Mouse (Mus musculus): ENCODE measurements around the gene Patj. TPM values are rescaled to one million over a fixed set of nuclear protein-coding genes. Genes with fewer than 3 reads are reported as not detected.

Gene Patj
- polyA plus RNA-seq, 1 experiment from 2014 or later = 33.2 TPM

- H3K4me3 ChIP-seq (ENCODE audit: low read length) = no peak overlapping the region
- H3K4me2 ChIP-seq (replicated peaks; ENCODE audit: low read depth, low read length) = no peak overlapping the region
- H3K36me3 ChIP-seq (ENCODE audit: control insufficient read depth, insufficient read depth, low read length) = no peaks in the 10 kb centered on the region
- ATAC-seq (ENCODE audit: low FRiP score, low TSS enrichment) = no peak
- H3K9ac ChIP-seq (ENCODE audit: low read depth, low read length) = no peak overlapping the region
- WGBS = 78% methylated on average over 2 of the region's 2 CpGs
- peaks cover 5% of the 10 kb centered on the region; the same call in 1 of the 2 replicates for H3K9me3 ChIP-seq (ENCODE audit: control insufficient read depth, low read length)
- no peaks in the 10 kb centered on the region for H3K27me3 ChIP-seq (ENCODE audit: control insufficient read depth, insufficient read depth, low read length)
- no peaks in the 10 kb centered on the region for H3K4me1 ChIP-seq (ENCODE audit: control insufficient read depth, insufficient read depth, low read length)
- H3K27ac ChIP-seq (ENCODE audit: low read depth, low read length) = no peak overlapping the region
These were observed 263.4 kb downstream of the Patj start for GRCm38 (mm10) chr4:98659032-98659431.

- no peak for ATAC-seq (ENCODE audit: low FRiP score, low TSS enrichment)
- 84% methylated on average over 2 of the region's 2 CpGs for WGBS
These were observed 264.9 kb downstream of the Patj start for GRCm38 (mm10) chr4:98660534-98660933.

GRCm38 (mm10) chr4:98665884-98666283 lies 270.3 kb downstream of the Patj start:
- no peak overlapping the region for H3K27ac ChIP-seq (ENCODE audit: low read depth, low read length)
- peaks cover 5% of the 10 kb centered on the region; the same call in 1 of the 2 replicates for H3K9me3 ChIP-seq (ENCODE audit: control insufficient read depth, low read length)
- H3K4me2 ChIP-seq (replicated peaks; ENCODE audit: low read depth, low read length) = no peak overlapping the region
- no peak overlapping the region for H3K9ac ChIP-seq (ENCODE audit: low read depth, low read length)
- WGBS = 94% methylated on average over 7 of the region's 7 CpGs
- H3K27me3 ChIP-seq (ENCODE audit: control insufficient read depth, insufficient read depth, low read length) = no peaks in the 10 kb centered on the region
- no peaks in the 10 kb centered on the region for H3K4me1 ChIP-seq (ENCODE audit: control insufficient read depth, insufficient read depth, low read length)
- ATAC-seq (ENCODE audit: low FRiP score, low TSS enrichment) = no peak
- no peaks in the 10 kb centered on the region for H3K36me3 ChIP-seq (ENCODE audit: control insufficient read depth, insufficient read depth, low read length)
- no peak overlapping the region for H3K4me3 ChIP-seq (ENCODE audit: low read length)

More at GRCm38 (mm10) chr4:98660534-98660933, 264.9 kb downstream of the Patj start:
- Histone ChIP-seq H3K27me3 (ENCODE audit: control insufficient read depth, insufficient read depth, low read length) (no peaks in the 10 kb centered on the region), H3K4me2 (replicated peaks; ENCODE audit: low read depth, low read length) (no peak overlapping the region), H3K36me3 (ENCODE audit: control insufficient read depth, insufficient read depth, low read length) (no peaks in the 10 kb centered on the region), H3K9ac (ENCODE audit: low read depth, low read length) (no peak overlapping the region), H3K4me1 (ENCODE audit: control insufficient read depth, insufficient read depth, low read length) (no peaks in the 10 kb centered on the region), H3K4me3 (ENCODE audit: low read length) (no peak overlapping the region), H3K27ac (ENCODE audit: low read depth, low read length) (no peak overlapping the region), H3K9me3 (ENCODE audit: control insufficient read depth, low read length) (peaks cover 5% of the 10 kb centered on the region; the same call in 1 of the 2 replicates)

- no peak overlapping the region for H3K9ac ChIP-seq (ENCODE audit: low read depth, low read length)
- peaks cover 5% of the 10 kb centered on the region; the same call in 1 of the 2 replicates for H3K9me3 ChIP-seq (ENCODE audit: control insufficient read depth, low read length)
- H3K4me2 ChIP-seq (replicated peaks; ENCODE audit: low read depth, low read length) = no peak overlapping the region
- H3K4me3 ChIP-seq (ENCODE audit: low read length) = no peak overlapping the region
- 75% methylated on average over 1 of the region's 1 CpGs for WGBS
- H3K4me1 ChIP-seq (ENCODE audit: control insufficient read depth, insufficient read depth, low read length) = no peaks in the 10 kb centered on the region
- no peaks in the 10 kb centered on the region for H3K36me3 ChIP-seq (ENCODE audit: control insufficient read depth, insufficient read depth, low read length)
- no peak overlapping the region for H3K27ac ChIP-seq (ENCODE audit: low read depth, low read length)
- no peak for ATAC-seq (ENCODE audit: low FRiP score, low TSS enrichment)
- no peaks in the 10 kb centered on the region for H3K27me3 ChIP-seq (ENCODE audit: control insufficient read depth, insufficient read depth, low read length)
These were observed 270.9 kb downstream of the Patj start for GRCm38 (mm10) chr4:98666451-98666850.

GRCm38 (mm10) chr4:98667009-98667408 lies 271.4 kb downstream of the Patj start:
- H3K9ac ChIP-seq (ENCODE audit: low read depth, low read length) = no peak overlapping the region
- no peak overlapping the region for H3K27ac ChIP-seq (ENCODE audit: low read depth, low read length)
- no peaks in the 10 kb centered on the region for H3K27me3 ChIP-seq (ENCODE audit: control insufficient read depth, insufficient read depth, low read length)
- 71% methylated on average over 3 of the region's 3 CpGs for WGBS
- H3K36me3 ChIP-seq (ENCODE audit: control insufficient read depth, insufficient read depth, low read length) = no peaks in the 10 kb centered on the region
- no peak overlapping the region for H3K4me3 ChIP-seq (ENCODE audit: low read length)
- H3K4me1 ChIP-seq (ENCODE audit: control insufficient read depth, insufficient read depth, low read length) = no peaks in the 10 kb centered on the region
- H3K4me2 ChIP-seq (replicated peaks; ENCODE audit: low read depth, low read length) = no peak overlapping the region
- peaks cover 5% of the 10 kb centered on the region; the same call in 1 of the 2 replicates for H3K9me3 ChIP-seq (ENCODE audit: control insufficient read depth, low read length)
- no peak for ATAC-seq (ENCODE audit: low FRiP score, low TSS enrichment)

GRCm38 (mm10) chr4:98677506-98677905 lies 281.9 kb downstream of the Patj start:
- H3K4me2 ChIP-seq (replicated peaks; ENCODE audit: low read depth, low read length) = no peak overlapping the region
- no peak for ATAC-seq (ENCODE audit: low FRiP score, low TSS enrichment)
- H3K4me1 ChIP-seq (ENCODE audit: control insufficient read depth, insufficient read depth, low read length) = no peaks in the 10 kb centered on the region
- no peaks in the 10 kb centered on the region for H3K9me3 ChIP-seq (ENCODE audit: control insufficient read depth, low read length)
- no peak overlapping the region for H3K4me3 ChIP-seq (ENCODE audit: low read length)
- no peak overlapping the region for H3K9ac ChIP-seq (ENCODE audit: low read depth, low read length)
- 25% methylated on average over 9 of the region's 9 CpGs for WGBS
- no peak overlapping the region for H3K27ac ChIP-seq (ENCODE audit: low read depth, low read length)
- H3K27me3 ChIP-seq (ENCODE audit: control insufficient read depth, insufficient read depth, low read length) = no peaks in the 10 kb centered on the region
- no peaks in the 10 kb centered on the region for H3K36me3 ChIP-seq (ENCODE audit: control insufficient read depth, insufficient read depth, low read length)

- WGBS = 82% methylated on average over 11 of the region's 11 CpGs
- no peak overlapping the region for H3K4me2 ChIP-seq (replicated peaks; ENCODE audit: low read depth, low read length)
- no peaks in the 10 kb centered on the region; the same call in 1 of the 2 replicates for H3K36me3 ChIP-seq (ENCODE audit: control insufficient read depth, insufficient read depth, low read length)
- no peak overlapping the region for H3K4me3 ChIP-seq (ENCODE audit: low read length)
- no peak overlapping the region for H3K9ac ChIP-seq (ENCODE audit: low read depth, low read length)
- no peaks in the 10 kb centered on the region for H3K27me3 ChIP-seq (ENCODE audit: control insufficient read depth, insufficient read depth, low read length)
- H3K4me1 ChIP-seq (ENCODE audit: control insufficient read depth, insufficient read depth, low read length) = no peaks in the 10 kb centered on the region
- no peak overlapping the region for H3K27ac ChIP-seq (ENCODE audit: low read depth, low read length)
- no peak for ATAC-seq (ENCODE audit: low FRiP score, low TSS enrichment)
- no peaks in the 10 kb centered on the region; the same call in 1 of the 2 replicates for H3K9me3 ChIP-seq (ENCODE audit: control insufficient read depth, low read length)
These were observed 291.2 kb downstream of the Patj start for GRCm38 (mm10) chr4:98686678-98687267.

- H3K27me3 ChIP-seq (ENCODE audit: control insufficient read depth, insufficient read depth, low read length) = no peaks in the 10 kb centered on the region
- H3K36me3 ChIP-seq (ENCODE audit: control insufficient read depth, insufficient read depth, low read length) = no peaks in the 10 kb centered on the region; the same call in 1 of the 2 replicates
- no peak overlapping the region for H3K9ac ChIP-seq (ENCODE audit: low read depth, low read length)
- WGBS = 92% methylated on average over 11 of the region's 11 CpGs
- H3K4me1 ChIP-seq (ENCODE audit: control insufficient read depth, insufficient read depth, low read length) = no peaks in the 10 kb centered on the region
- ATAC-seq (ENCODE audit: low FRiP score, low TSS enrichment) = no peak
- no peak overlapping the region for H3K4me3 ChIP-seq (ENCODE audit: low read length)
- no peak overlapping the region for H3K27ac ChIP-seq (ENCODE audit: low read depth, low read length)
- no peak overlapping the region for H3K4me2 ChIP-seq (replicated peaks; ENCODE audit: low read depth, low read length)
- H3K9me3 ChIP-seq (ENCODE audit: control insufficient read depth, low read length) = no peaks in the 10 kb centered on the region; the same call in 1 of the 2 replicates
These were observed 292.5 kb downstream of the Patj start for GRCm38 (mm10) chr4:98688116-98688515.

GRCm38 (mm10) chr4:98688520-98688919 lies 292.9 kb downstream of the Patj start:
- Histone ChIP-seq H3K9me3 (ENCODE audit: control insufficient read depth, low read length) (no peaks in the 10 kb centered on the region; the same call in 1 of the 2 replicates), H3K4me1 (ENCODE audit: control insufficient read depth, insufficient read depth, low read length) (0 out of 2 replicates have a peak, but pooled peaks cover 2% of the 10 kb centered on the region), H3K27me3 (ENCODE audit: control insufficient read depth, insufficient read depth, low read length) (no peaks in the 10 kb centered on the region), H3K9ac (ENCODE audit: low read depth, low read length) (no peak overlapping the region), H3K36me3 (ENCODE audit: control insufficient read depth, insufficient read depth, low read length) (no peaks in the 10 kb centered on the region; the same call in 1 of the 2 replicates), H3K4me2 (replicated peaks; ENCODE audit: low read depth, low read length) (no peak overlapping the region), H3K4me3 (ENCODE audit: low read length) (no peak overlapping the region), H3K27ac (ENCODE audit: low read depth, low read length) (no peak overlapping the region)
- 90% methylated on average over 9 of the region's 9 CpGs for WGBS
- ATAC-seq (ENCODE audit: low FRiP score, low TSS enrichment) = no peak

Measured in kidney, embryonic 14.5 days (tissue).